Mouse (Mus musculus): ENCODE measurements around the gene F2rl1. TPM values are rescaled to one million over a fixed set of nuclear protein-coding genes. Genes with fewer than 3 reads are reported as not detected.

F2rl1 gene
- polyA plus RNA-seq, 1 experiment: not detected

- TF ChIP-seq REST (IDR thresholded peaks at IDR 0.05; ENCODE audit: insufficient read depth, insufficient read length): no peak
- TF ChIP-seq MYOG (IDR thresholded peaks at IDR 0.05; ENCODE audit: control insufficient read depth in 1 of 3, insufficient read depth in 1 of 3, insufficient read length in 2 of 3, low read depth in 2 of 3): peak in 2 of 3 experiments; percentile 47 to 89
- peak; percentile 57 for TF ChIP-seq TCF12 (IDR thresholded peaks at IDR 0.05; ENCODE audit: insufficient read depth, poor library complexity, severe bottlenecking)
- no peak for TF ChIP-seq SRF (IDR thresholded peaks at IDR 0.05; ENCODE audit: control insufficient read depth, insufficient read length, low read depth)
- TF ChIP-seq POLR2AphosphoS2 (IDR thresholded peaks at IDR 0.05; ENCODE audit: insufficient read length, low read depth): no peak
- TF ChIP-seq USF1 (IDR thresholded peaks at IDR 0.05; ENCODE audit: low read depth): no peak
- peak in 2 of 3 experiments; percentile 60 to 78 for TF ChIP-seq MYOD1 (IDR thresholded peaks at IDR 0.05; ENCODE audit: control insufficient read depth in 1 of 3, insufficient read length in 2 of 3, low read depth in 2 of 3)
- TF ChIP-seq POLR2A (IDR thresholded peaks at IDR 0.05; ENCODE audit: insufficient read length, low read depth): no peak
- TF ChIP-seq E2F4 (IDR thresholded peaks at IDR 0.05; ENCODE audit: insufficient read depth): no peak
- TF ChIP-seq TCF3 (IDR thresholded peaks at IDR 0.05; ENCODE audit: insufficient read length, low read depth): peak; percentile 42
- no peak for TF ChIP-seq CEBPB (IDR thresholded peaks at IDR 0.05; ENCODE audit: insufficient read depth, poor library complexity, severe bottlenecking)
- TF ChIP-seq MAX (IDR thresholded peaks at IDR 0.05; ENCODE audit: low read depth): peak; percentile 9
- H3K79me2 ChIP-seq (ENCODE audit: control insufficient read depth, insufficient read depth): no peaks in the 10 kb centered on the region
- H3K4me2 ChIP-seq (ENCODE audit: low read depth): peak overlapping the region; percentile 15
- no peaks in the 10 kb centered on the region for H3K27me3 ChIP-seq (ENCODE audit: control insufficient read depth, insufficient read depth, insufficient read length)
- H3K4me3 ChIP-seq: no peak overlapping the region
- H3ac ChIP-seq (ENCODE audit: control insufficient read depth, insufficient read length): no peak overlapping the region
- H3K36me3 ChIP-seq (ENCODE audit: control insufficient read depth, insufficient read depth): no peaks in the 10 kb centered on the region
These were observed 29.0 kb upstream of the F2rl1 start for GRCm38 (mm10) chr13:95553885-95554492.

GRCm38 (mm10) chr13:95550636-95551370, 25.8 kb upstream of the F2rl1 start:
- no peaks in the 10 kb centered on the region for H3K27me3 ChIP-seq (ENCODE audit: control insufficient read depth, insufficient read depth, insufficient read length)
- H3K4me3 ChIP-seq: no peak overlapping the region
- H3K79me2 ChIP-seq (ENCODE audit: control insufficient read depth, insufficient read depth): no peaks in the 10 kb centered on the region
- H3K36me3 ChIP-seq (ENCODE audit: control insufficient read depth, insufficient read depth): no peaks in the 10 kb centered on the region
- H3K4me2 ChIP-seq (ENCODE audit: low read depth): no peak overlapping the region
- no peak overlapping the region for H3ac ChIP-seq (ENCODE audit: control insufficient read depth, insufficient read length)
- TF ChIP-seq CEBPB (IDR thresholded peaks at IDR 0.05; ENCODE audit: insufficient read depth, poor library complexity, severe bottlenecking) (no peak), SRF (IDR thresholded peaks at IDR 0.05; ENCODE audit: control insufficient read depth, insufficient read length, low read depth) (no peak), POLR2AphosphoS2 (IDR thresholded peaks at IDR 0.05; ENCODE audit: insufficient read length, low read depth) (no peak), TCF3 (IDR thresholded peaks at IDR 0.05; ENCODE audit: insufficient read length, low read depth) (no peak), POLR2A (IDR thresholded peaks at IDR 0.05; ENCODE audit: insufficient read length, low read depth) (no peak), MAX (IDR thresholded peaks at IDR 0.05; ENCODE audit: low read depth) (no peak), MYOG (IDR thresholded peaks at IDR 0.05; ENCODE audit: control insufficient read depth in 1 of 3, insufficient read depth in 1 of 3, insufficient read length in 2 of 3, low read depth in 2 of 3) (no peak), TCF12 (IDR thresholded peaks at IDR 0.05; ENCODE audit: insufficient read depth, poor library complexity, severe bottlenecking) (no peak), E2F4 (IDR thresholded peaks at IDR 0.05; ENCODE audit: insufficient read depth) (no peak), REST (IDR thresholded peaks at IDR 0.05; ENCODE audit: insufficient read depth, insufficient read length) (no peak)

- peak overlapping the region; percentile 21 for H3K4me3 ChIP-seq
- H3ac ChIP-seq (ENCODE audit: control insufficient read depth, insufficient read length): no peak overlapping the region
- H3K4me2 ChIP-seq (ENCODE audit: low read depth): peak overlapping the region; percentile 72
- no peaks in the 10 kb centered on the region for H3K79me2 ChIP-seq (ENCODE audit: control insufficient read depth, insufficient read depth)
- H3K36me3 ChIP-seq (ENCODE audit: control insufficient read depth, insufficient read depth): no peaks in the 10 kb centered on the region
- TF ChIP-seq TCF12 (IDR thresholded peaks at IDR 0.05; ENCODE audit: insufficient read depth, poor library complexity, severe bottlenecking) (no peak), TCF3 (IDR thresholded peaks at IDR 0.05; ENCODE audit: insufficient read length, low read depth) (no peak), SRF (IDR thresholded peaks at IDR 0.05; ENCODE audit: control insufficient read depth, insufficient read length, low read depth) (no peak), REST (IDR thresholded peaks at IDR 0.05; ENCODE audit: insufficient read depth, insufficient read length) (no peak), POLR2A (IDR thresholded peaks at IDR 0.05; ENCODE audit: insufficient read length, low read depth) (no peak), MYOG (IDR thresholded peaks at IDR 0.05; ENCODE audit: control insufficient read depth in 1 of 3, insufficient read depth in 1 of 3, insufficient read length in 2 of 3, low read depth in 2 of 3) (no peak), MYOD1 (IDR thresholded peaks at IDR 0.05; ENCODE audit: control insufficient read depth in 1 of 3, insufficient read length in 2 of 3, low read depth in 2 of 3) (no peak), USF1 (IDR thresholded peaks at IDR 0.05; ENCODE audit: low read depth) (no peak), E2F4 (IDR thresholded peaks at IDR 0.05; ENCODE audit: insufficient read depth) (no peak), POLR2AphosphoS2 (IDR thresholded peaks at IDR 0.05; ENCODE audit: insufficient read length, low read depth) (no peak)
- no peaks in the 10 kb centered on the region for H3K27me3 ChIP-seq (ENCODE audit: control insufficient read depth, insufficient read depth, insufficient read length)
These were observed 24.4 kb upstream of the F2rl1 start for GRCm38 (mm10) chr13:95549421-95549820.

DNA sequence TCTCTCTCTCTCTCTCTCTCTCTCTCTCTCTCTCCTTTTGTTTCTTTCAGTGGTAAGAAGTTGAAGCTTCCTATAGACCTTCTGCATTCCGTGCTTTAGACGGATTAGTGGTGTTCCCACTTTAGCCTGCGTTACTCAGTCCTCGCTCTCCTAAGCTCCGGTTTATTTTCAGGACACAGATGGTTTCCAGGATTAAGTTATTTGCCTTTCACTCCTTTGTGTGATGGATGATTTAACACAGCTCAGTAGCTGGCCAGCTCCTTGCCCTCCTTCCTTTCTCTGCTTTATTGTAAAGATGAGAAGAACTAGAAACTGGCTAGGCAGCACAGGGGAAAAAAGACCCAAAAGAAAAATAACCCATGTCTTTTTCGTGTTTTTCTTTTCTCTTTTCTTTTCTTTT, 23.8 kb upstream of the F2rl1 start:
- H3K27me3 ChIP-seq (ENCODE audit: control insufficient read depth, insufficient read depth, insufficient read length): no peaks in the 10 kb centered on the region
- no peak overlapping the region for H3ac ChIP-seq (ENCODE audit: control insufficient read depth, insufficient read length)
- H3K4me3 ChIP-seq: peak overlapping the region; percentile 21
- H3K79me2 ChIP-seq (ENCODE audit: control insufficient read depth, insufficient read depth): no peaks in the 10 kb centered on the region
- peak overlapping the region; percentile 72 for H3K4me2 ChIP-seq (ENCODE audit: low read depth)
- TF ChIP-seq MYOD1 (IDR thresholded peaks at IDR 0.05; ENCODE audit: control insufficient read depth in 1 of 3, insufficient read length in 2 of 3, low read depth in 2 of 3) (no peak), MYOG (IDR thresholded peaks at IDR 0.05; ENCODE audit: control insufficient read depth in 1 of 3, insufficient read depth in 1 of 3, insufficient read length in 2 of 3, low read depth in 2 of 3) (peak in 1 of 3 experiments; percentile 15)
- no peaks in the 10 kb centered on the region for H3K36me3 ChIP-seq (ENCODE audit: control insufficient read depth, insufficient read depth)
